Mouse (Mus musculus) intestine, embryonic 14.5 days (tissue): ENCODE data around the gene Unc13d. TPM values are rescaled to one million over a fixed set of nuclear protein-coding genes. Genes with fewer than 3 reads are reported as not detected.

Source experiments
- ATAC-seq: fragments of 200-750 bp; cut with Nextera tagmentation; replicated peaks from 2 replicates; pipeline ENCODE4 v1.8.0; 2017; ENCODE audit warnings: low read depth, moderate number of reproducible peaks, moderate TSS enrichment, moderate library complexity; ENCODE audit not compliant: low FRiP score, low TSS enrichment
- DNase-seq: peaks from one replicate; pipeline ENCODE4 v3.0.0-alpha.2; 2018; ENCODE audit warnings: low spot score
- H3K27ac ChIP-seq: fragments of 300-500 bp; sonication (generic); 2 replicates; pipeline ENCODE4 v1.5.1; 2014; ENCODE audit warnings: low read depth, mild to moderate bottlenecking, control low read depth
- H3K27me3 ChIP-seq: fragments of 300-500 bp; sonication (generic); replicated peaks from 2 replicates; pipeline ENCODE4 v1.6.1; 2014; ENCODE audit warnings: low read length, control low read depth; ENCODE audit not compliant: control insufficient read depth, insufficient read depth
- H3K36me3 ChIP-seq: fragments of 300-500 bp; sonication (generic); 2 replicates; pipeline ENCODE4 v1.6.1; 2014; ENCODE audit warnings: low read length, control low read depth; ENCODE audit not compliant: control insufficient read depth, insufficient read depth
- H3K4me1 ChIP-seq: fragments of 300-500 bp; sonication (generic); replicated peaks from 2 replicates; pipeline ENCODE4 v1.6.1; 2014; ENCODE audit warnings: low read length, control low read depth, mixed read lengths; ENCODE audit not compliant: control insufficient read depth, insufficient read depth
- H3K4me2 ChIP-seq: fragments of 300-500 bp; sonication (generic); 2 replicates; pipeline ENCODE4 v1.6.1; 2014; ENCODE audit warnings: low read length
- H3K4me3 ChIP-seq: fragments of 300-500 bp; sonication (generic); 2 replicates; pipeline ENCODE4 v1.5.1; 2014; ENCODE audit warnings: low read depth, low read length, control low read depth, mixed read lengths
- H3K9ac ChIP-seq: fragments of 300-500 bp; sonication (generic); 2 replicates; pipeline ENCODE4 v1.6.1; 2014; ENCODE audit warnings: mild to moderate bottlenecking, low read length
- H3K9me3 ChIP-seq: fragments of 300-500 bp; sonication (generic); 2 replicates; pipeline ENCODE4 v1.6.1; 2016; ENCODE audit warnings: low read length, control low read depth; ENCODE audit not compliant: control insufficient read depth
- WGBS: fragments of 180-500 bp; shearing (Covaris S2); extraction: QIAGEN DNeasy Blood & Tissue Kit; methylation state at CpG from one replicate; pipeline ENCODE4 v1.1.7; 2014; 5-methylcytosine and 5-hydroxymethylcytosine counted together
- polyA plus RNA-seq: library from polyadenylated mRNA; unstranded; fragments of >200 nt; fragmentation: Nextera tagmentation; extraction: Ambion mirVana; gene quantifications from 2 replicates; pipeline ENCODE4 v1.2.1, GENCODE M21; 2014

Unc13d gene
- polyA plus RNA-seq, 1 experiment from 2014 or later, result 3.5 TPM

DNA sequence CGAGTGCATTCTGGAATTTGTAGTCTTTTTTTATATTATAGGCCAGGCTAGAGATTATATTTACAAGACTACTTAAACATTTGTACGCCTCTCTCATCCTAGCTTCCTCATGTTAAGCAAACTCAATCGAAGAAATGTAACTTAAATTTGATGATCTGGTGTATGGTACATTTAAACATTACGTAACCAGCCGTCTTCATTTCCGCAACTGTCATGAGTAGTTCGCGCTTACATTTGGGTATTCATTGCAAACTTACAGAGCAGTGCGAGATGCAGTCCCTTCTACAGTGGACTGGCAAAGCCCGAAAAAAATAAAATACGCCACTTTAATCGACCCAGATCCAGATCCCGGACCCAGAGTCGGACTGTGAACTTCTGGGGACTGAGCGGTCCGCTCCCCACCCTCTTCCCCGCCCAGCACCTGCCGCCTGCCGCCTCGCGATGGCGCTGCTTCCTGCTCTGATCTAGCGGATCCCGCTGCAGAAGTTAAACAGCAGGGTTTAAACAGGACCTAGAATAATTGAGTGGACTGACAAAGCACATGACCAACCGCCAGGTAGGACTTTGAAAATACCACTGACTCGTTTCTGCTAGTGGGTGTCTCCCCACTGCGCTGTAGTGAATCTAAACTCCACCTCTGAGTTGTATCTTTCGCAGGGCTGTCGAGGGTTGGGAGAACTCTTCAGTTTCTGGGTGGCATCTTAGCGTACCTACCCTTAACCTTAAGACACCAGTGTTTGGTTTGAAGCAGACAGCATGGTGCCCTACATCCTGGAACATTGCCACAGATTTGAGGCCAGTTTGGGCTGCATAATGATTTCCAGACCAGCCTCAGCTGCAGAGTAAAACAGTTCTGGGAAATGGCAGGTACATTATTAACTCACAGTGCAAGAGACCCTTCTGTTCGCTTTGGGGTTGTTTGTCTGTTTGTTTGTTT, 9.7 kb upstream of the Unc13d start:
- peak overlapping the region; percentile 65 for H3K4me2 ChIP-seq
- H3K27ac ChIP-seq, result peak overlapping the region; percentile 82
- peaks cover 16% of the 10 kb centered on the region for H3K36me3 ChIP-seq
- DNase-seq (peak; percentile 94), ATAC-seq (peak; percentile 79)
- no peaks in the 10 kb centered on the region for H3K9me3 ChIP-seq
- peak overlapping the region; percentile 44 for H3K9ac ChIP-seq
- no peaks in the 10 kb centered on the region for H3K27me3 ChIP-seq
- H3K4me3 ChIP-seq, result peak overlapping the region; percentile 54
- peaks cover 13% of the 10 kb centered on the region for H3K4me1 ChIP-seq
- WGBS, result 3% methylated on average over 31 of the region's 31 CpGs

DNA sequence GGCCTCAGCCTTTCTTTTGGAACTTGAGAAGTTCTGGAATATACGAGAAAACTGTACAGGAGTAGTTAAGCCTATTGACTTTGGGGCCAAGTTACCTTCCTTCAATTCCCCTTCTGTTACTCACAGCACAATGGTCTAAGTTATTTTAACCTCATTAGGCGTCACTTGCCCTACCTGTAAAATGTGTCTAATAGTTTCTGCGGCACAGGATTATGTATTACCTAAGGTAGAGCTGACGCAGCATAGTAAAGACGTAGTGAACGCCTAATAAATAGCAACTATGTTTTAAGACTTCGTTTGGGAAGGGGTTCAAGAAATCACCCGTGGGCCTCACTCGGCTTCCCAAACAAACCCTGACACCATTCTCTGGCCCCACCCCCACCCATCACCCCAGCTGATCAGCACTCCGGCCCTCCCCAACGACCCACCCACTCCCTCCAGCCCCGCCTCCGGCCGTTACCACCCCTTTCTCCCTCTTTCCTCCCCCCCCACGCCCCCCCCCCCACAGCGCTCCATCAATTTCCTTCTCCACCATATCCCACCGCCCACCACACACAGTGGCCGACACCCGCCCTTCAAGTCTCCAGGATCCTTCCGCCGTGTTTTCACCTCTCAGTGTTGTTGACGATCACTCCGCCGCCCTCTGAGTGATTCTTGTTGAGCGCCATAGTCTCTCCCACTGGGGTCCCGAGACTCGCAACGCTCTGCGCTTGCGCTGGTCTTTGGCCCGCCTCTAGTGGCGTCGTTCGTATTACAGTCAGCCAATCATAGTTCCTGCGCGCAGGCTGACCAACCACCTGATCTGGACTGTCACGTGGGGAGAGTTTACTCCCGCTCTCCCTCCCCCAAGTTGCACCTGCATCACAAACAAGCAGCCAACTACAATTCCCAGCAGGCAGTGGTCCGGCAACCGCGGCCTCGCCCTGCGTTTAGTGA, 8.8 kb upstream of the Unc13d start, which contains the start of gene Wbp2:
TSS of gene Wbp2 (minus strand) at position 738 of the 936 bp plus-strand sequence.
- Histone ChIP-seq H3K9me3 (no peaks in the 10 kb centered on the region), H3K9ac (peak within 1 kb of the TSS; percentile 44), H3K4me3 (peak within 1 kb of the TSS; percentile 54), H3K27me3 (no peaks in the 10 kb centered on the region), H3K27ac (peak within 1 kb of the TSS; percentile 82), H3K4me2 (peak within 1 kb of the TSS; percentile 71), H3K4me1 (peaks cover 13% of the 10 kb centered on the region), H3K36me3 (peaks cover 25% of the 10 kb centered on the region)
- DNase-seq (peak; percentile 96), ATAC-seq (peak; percentile 94)
- WGBS, result 5% methylated on average over 42 of the region's 43 CpGs

DNA sequence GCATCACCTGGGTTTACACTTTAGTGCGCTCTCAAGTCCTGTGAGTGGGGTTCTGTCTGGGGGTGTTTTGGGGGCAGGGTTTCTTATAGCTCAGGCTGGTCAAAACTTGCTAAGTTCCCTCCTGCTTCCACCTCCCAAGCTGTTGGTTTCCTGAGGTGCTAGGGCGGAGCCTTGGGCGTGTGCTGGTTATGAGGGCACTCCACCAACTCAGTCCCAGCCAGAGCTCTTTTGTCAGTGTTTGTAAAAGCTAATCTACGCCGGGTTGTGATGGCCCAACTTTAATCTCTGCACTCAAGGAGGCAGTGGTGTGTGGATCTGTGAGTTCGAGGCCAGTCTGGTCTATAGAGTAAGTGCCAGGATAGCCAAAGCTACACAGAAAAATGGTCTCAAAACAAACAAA, 6.4 kb upstream of the Unc13d start:
- Histone ChIP-seq H3K4me2 (no peak overlapping the region), H3K9me3 (no peaks in the 10 kb centered on the region), H3K4me3 (no peak overlapping the region), H3K36me3 (peaks cover 49% of the 10 kb centered on the region), H3K9ac (no peak overlapping the region), H3K4me1 (peaks cover 19% of the 10 kb centered on the region), H3K27me3 (no peaks in the 10 kb centered on the region), H3K27ac (no peak overlapping the region)
- ATAC-seq (no peak), DNase-seq (no peak)
- WGBS, result 87% methylated on average over 6 of the region's 6 CpGs

DNA sequence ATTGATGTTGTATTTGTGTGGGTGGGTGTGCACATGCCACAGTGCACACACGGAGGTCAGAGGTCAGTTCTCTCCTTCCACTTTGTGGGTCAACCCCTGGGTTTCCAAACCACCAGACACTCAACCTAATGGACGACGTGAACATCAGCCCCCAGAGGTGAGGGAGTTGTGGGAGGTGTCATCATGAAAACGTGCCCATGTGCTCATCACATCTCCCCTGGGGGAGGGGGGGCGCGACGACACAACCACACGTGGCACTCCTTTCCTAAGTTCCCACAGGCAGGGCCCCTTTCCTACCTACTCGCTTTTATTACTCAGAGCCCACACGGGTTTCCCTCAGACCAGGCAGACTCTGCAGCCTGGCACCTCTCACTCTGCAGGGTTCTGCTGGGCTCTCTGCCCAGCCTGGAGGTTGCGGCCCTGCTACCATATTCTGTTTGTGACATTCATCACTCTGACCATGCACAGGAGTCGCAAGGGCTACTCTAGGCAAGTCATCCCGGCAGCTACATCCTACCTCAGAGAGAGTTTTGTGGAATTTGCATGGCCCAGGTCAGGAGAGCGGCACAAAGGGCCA, 5.4 kb upstream of the Unc13d start:
- no peak for ATAC-seq
- Histone ChIP-seq H3K4me2 (no peak overlapping the region), H3K9me3 (no peaks in the 10 kb centered on the region), H3K9ac (no peak overlapping the region), H3K4me1 (peaks cover 25% of the 10 kb centered on the region), H3K27ac (no peak overlapping the region), H3K4me3 (no peak overlapping the region), H3K27me3 (no peaks in the 10 kb centered on the region), H3K36me3 (peaks cover 53% of the 10 kb centered on the region)
- no peak for DNase-seq
- 87% methylated on average over 14 of the region's 14 CpGs for WGBS

DNA sequence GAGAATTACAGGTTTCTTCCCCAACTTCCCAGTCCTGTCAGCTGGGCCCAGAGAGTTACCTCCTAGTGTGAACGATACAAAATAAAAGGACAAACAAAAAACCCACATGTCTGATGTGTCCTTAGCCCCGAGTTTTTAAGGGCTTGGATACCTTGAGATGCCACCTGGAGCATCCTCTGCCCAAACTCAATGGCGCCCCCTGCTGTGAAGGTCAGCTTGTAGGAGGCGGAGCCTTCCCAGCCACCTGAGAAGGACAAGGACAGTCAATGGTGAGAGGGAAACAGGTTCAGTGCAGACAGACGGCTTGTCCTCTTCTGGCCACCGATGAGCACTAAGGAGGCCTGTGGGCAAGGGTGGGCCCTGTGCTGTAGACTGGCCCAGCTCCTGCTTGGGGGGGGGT, 3.3 kb upstream of the Unc13d start:
- H3K36me3 ChIP-seq, result peaks cover 53% of the 10 kb centered on the region
- ATAC-seq, result no peak
- DNase-seq, result peak; percentile 77

DNA sequence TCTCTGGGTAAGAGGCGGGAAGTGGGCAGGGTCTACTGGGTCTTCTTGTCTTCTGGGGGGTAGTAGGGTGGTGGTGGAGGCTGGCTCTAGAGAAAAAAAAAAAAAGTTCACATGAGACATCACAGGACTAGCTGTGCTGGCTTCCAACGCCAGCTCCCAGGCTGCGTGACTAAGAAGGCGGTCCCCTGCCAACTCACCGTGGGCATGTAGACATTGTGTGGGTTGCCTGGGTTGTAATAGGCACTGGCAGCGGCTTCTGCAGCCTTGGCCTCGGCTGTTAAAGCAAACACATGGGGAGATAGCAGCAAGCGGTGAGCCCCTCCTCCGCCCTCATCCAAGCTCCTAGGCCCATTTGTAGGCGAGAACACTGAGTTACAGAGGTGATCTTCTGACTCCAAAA, 1.8 kb upstream of the Unc13d start:
- Histone ChIP-seq H3K4me1 (peaks cover 22% of the 10 kb centered on the region), H3K27me3 (no peaks in the 10 kb centered on the region), H3K9me3 (no peaks in the 10 kb centered on the region), H3K36me3 (peaks cover 51% of the 10 kb centered on the region), H3K27ac (no peak overlapping the region), H3K9ac (no peak overlapping the region), H3K4me2 (no peak overlapping the region), H3K4me3 (no peak overlapping the region)
- 65% methylated on average over 10 of the region's 10 CpGs for WGBS
- ATAC-seq, result no peak
- no peak for DNase-seq

More for the DNA sequence above, 3.3 kb upstream of the Unc13d start:
- WGBS, result 58% methylated on average over 6 of the region's 6 CpGs
- H3K4me3 ChIP-seq, result no peak overlapping the region
- H3K27ac ChIP-seq, result no peak overlapping the region
- H3K9me3 ChIP-seq, result no peaks in the 10 kb centered on the region
- H3K4me1 ChIP-seq, result peaks cover 27% of the 10 kb centered on the region
- H3K27me3 ChIP-seq, result no peaks in the 10 kb centered on the region
- no peak overlapping the region for H3K4me2 ChIP-seq
- H3K9ac ChIP-seq, result no peak overlapping the region

DNA sequence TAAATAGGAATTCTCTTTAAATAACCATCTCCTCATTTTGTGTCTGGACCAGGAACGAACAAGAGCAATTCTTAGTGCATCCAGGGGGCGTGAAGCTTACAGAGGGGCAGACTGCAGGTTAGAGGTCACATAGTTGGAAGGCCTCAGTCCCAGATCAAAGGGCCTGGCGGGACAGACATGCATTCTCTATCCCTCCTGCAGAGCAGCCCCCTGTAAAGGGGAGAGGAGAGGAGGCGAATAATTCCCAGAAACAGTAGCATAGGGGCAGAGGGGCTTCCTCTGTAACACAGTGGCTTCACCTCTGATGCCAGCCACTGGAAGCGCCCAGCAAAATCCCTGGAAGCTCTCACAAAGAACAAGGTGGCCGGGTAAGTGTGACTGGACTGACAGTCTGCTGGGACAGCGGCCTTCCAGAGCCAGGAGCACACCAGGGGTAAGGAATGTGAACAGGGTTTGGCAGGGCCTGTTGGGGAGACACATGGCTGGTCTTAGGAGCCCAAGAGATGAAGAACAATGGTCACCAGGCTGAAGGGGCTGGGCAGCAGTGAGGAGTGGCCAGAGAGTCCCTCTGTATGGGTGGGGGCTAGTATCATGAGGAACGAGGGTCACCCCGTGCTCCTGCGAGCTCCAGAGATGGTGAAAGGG, 1.0 kb upstream of the Unc13d start:
- Histone ChIP-seq H3K4me3 (no peak overlapping the region), H3K9ac (no peak overlapping the region; the same call in 1 of the 2 replicates), H3K36me3 (peaks cover 48% of the 10 kb centered on the region), H3K4me2 (peak overlapping the region; percentile 42), H3K9me3 (no peaks in the 10 kb centered on the region), H3K27me3 (no peaks in the 10 kb centered on the region), H3K4me1 (peaks cover 22% of the 10 kb centered on the region), H3K27ac (no peak overlapping the region)
- DNase-seq, result no peak
- no peak for ATAC-seq
- WGBS, result 41% methylated on average over 10 of the region's 10 CpGs
